Mouse (Mus musculus) activated CD4-positive, CD25-positive, alpha-beta regulatory T cell, adult 9 weeks (primary cell): ENCODE data around the gene Cask. TPM values are rescaled to one million over a fixed set of nuclear protein-coding genes. Genes with fewer than 3 reads are reported as not detected.

Experiments
- polyA plus RNA-seq: library from polyadenylated mRNA; unstranded; fragments of 100-300 nt; shearing (Covaris generic); gene quantifications from one replicate; pipeline ENCODE4 v1.2.1, GENCODE M21; 2017

Cask gene
- 0.97 TPM for polyA plus RNA-seq

GRCm38 (mm10) chrX:13851285-13851684, at the start of gene Cask:
Gene Cask, minus strand, starts transcription at chrX:13851367.

DNA sequence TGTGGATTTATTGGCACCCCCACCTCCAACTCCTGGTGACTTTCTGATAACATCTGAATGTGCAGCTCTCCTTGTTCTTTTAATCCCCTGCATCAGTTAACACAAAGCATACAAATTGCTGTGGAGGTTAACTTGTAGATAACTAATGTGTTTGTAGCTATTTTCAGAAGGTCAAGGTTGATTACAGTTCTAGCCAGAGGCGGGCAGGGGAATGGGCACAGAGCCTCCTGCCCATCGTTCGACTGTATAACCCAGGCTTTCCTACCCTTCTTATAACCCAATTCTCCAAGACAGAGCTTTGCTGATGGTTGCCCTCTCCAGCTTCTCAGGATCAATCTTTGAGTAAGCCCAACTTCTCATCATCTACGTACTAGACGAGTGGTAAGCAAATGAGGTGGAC, 190.1 kb downstream of the Cask start, which contains the start of gene Gpr82:
TSS of gene Gpr82 (plus strand) at position 301 of the 400 bp plus-strand sequence.

DNA sequence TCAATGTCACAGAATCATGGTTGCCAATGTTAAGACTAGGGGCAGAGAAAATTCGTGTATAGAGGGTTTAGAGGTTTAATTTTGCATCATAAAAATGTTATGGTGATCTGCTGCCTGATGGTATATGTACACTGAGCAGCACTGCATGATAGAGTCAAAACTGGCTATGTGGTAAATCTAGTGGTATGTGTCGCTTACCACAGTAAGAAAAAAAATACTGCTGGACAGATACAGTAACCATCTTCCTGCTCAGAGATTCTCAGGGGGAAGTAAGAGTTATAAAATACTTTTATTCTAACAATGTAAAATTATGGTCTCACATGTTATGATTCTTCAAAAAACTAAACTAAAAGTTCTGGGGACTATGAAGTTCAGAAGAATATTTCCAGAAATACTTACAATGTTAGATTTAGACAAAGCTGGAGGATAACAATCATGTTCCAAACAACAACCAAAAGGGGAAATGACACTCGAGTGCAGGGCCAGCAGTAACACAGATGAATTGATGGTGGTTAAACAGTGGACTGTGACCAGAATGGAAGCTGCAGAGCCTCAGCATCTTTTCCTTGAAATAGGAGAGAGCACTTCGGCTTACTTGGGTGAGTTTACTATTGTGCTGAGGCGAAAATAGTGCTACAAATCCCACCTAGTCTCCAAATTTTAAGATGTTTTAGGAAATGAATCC, 219.4 kb downstream of the Cask start, which contains the start of gene Gpr34:
TSS of gene Gpr34 (plus strand) at position 491 of the 685 bp plus-strand sequence.

Other genes with a start within 250 kb of the Cask start
- 42.4 TPM for gene Gpr34, start 219.3 kb downstream of the Cask start, polyA plus RNA-seq
- gene Gpr82, start 190.0 kb downstream of the Cask start, polyA plus RNA-seq = 0.18 TPM